Mouse (Mus musculus): ENCODE measurements around the gene Capn11. TPM values are rescaled to one million over a fixed set of nuclear protein-coding genes. Genes with fewer than 3 reads are reported as not detected.

Gene Capn11
- polyA plus RNA-seq, 1 experiment, result not detected

GRCm38 (mm10) chr17:45599446-45600242, 59.5 kb downstream of the Capn11 start, which contains the start of gene Slc29a1:
Gene Slc29a1 (minus strand): TSS chr17:45599606.
- peaks cover 32% of the 10 kb centered on the region for H3K4me1 ChIP-seq (ENCODE audit: control insufficient read depth, insufficient read depth, low read length)
- no peak within 1 kb of the TSS for H3K27ac ChIP-seq (ENCODE audit: insufficient read depth, low read depth, low read length)
- no peak within 1 kb of the TSS for H3K4me3 ChIP-seq (ENCODE audit: insufficient read depth, low read depth, low read length)
- 24% methylated on average over 32 of the region's 32 CpGs for WGBS
- TF ChIP-seq POLR2A (IDR thresholded peaks at IDR 0.05; ENCODE audit: insufficient read depth, low read depth, low read length) (no peak), CTCF (IDR thresholded peaks at IDR 0.05; ENCODE audit: insufficient read depth, low read depth, low read length) (no peak)

GRCm38 (mm10) chr17:45598891-45599290, 60.2 kb downstream of the Capn11 start:
- 55% methylated on average over 3 of the region's 3 CpGs for WGBS
- no peak overlapping the region for H3K27ac ChIP-seq (ENCODE audit: insufficient read depth, low read depth, low read length)
- H3K4me1 ChIP-seq (ENCODE audit: control insufficient read depth, insufficient read depth, low read length), result peaks cover 33% of the 10 kb centered on the region
- H3K4me3 ChIP-seq (ENCODE audit: insufficient read depth, low read depth, low read length), result no peak overlapping the region
- no peak for TF ChIP-seq POLR2A (IDR thresholded peaks at IDR 0.05; ENCODE audit: insufficient read depth, low read depth, low read length)

GRCm38 (mm10) chr17:45598376-45598775, 60.7 kb downstream of the Capn11 start:
- H3K4me3 ChIP-seq (ENCODE audit: insufficient read depth, low read depth, low read length), result no peak overlapping the region
- no peak for TF ChIP-seq CTCF (IDR thresholded peaks at IDR 0.05; ENCODE audit: insufficient read depth, low read depth, low read length)
- no peak for TF ChIP-seq POLR2A (IDR thresholded peaks at IDR 0.05; ENCODE audit: insufficient read depth, low read depth, low read length)
- peaks cover 35% of the 10 kb centered on the region for H3K4me1 ChIP-seq (ENCODE audit: control insufficient read depth, insufficient read depth, low read length)
- WGBS, result 95% methylated on average over 2 of the region's 2 CpGs
- no peak overlapping the region for H3K27ac ChIP-seq (ENCODE audit: insufficient read depth, low read depth, low read length)

- H3K27ac ChIP-seq (ENCODE audit: insufficient read depth, low read depth, low read length), result no peak overlapping the region
- no peak overlapping the region for H3K4me3 ChIP-seq (ENCODE audit: insufficient read depth, low read depth, low read length)
- TF ChIP-seq CTCF (IDR thresholded peaks at IDR 0.05; ENCODE audit: insufficient read depth, low read depth, low read length), result no peak
- no peak for TF ChIP-seq POLR2A (IDR thresholded peaks at IDR 0.05; ENCODE audit: insufficient read depth, low read depth, low read length)
- H3K4me1 ChIP-seq (ENCODE audit: control insufficient read depth, insufficient read depth, low read length), result peaks cover 39% of the 10 kb centered on the region
- WGBS, result 53% methylated on average over 3 of the region's 3 CpGs
These were observed 61.3 kb downstream of the Capn11 start for GRCm38 (mm10) chr17:45597787-45598186.

- Histone ChIP-seq H3K4me1 (ENCODE audit: control insufficient read depth, insufficient read depth, low read length) (peaks cover 48% of the 10 kb centered on the region), H3K27ac (ENCODE audit: insufficient read depth, low read depth, low read length) (no peak overlapping the region), H3K4me3 (ENCODE audit: insufficient read depth, low read depth, low read length) (no peak overlapping the region)
- TF ChIP-seq CTCF (IDR thresholded peaks at IDR 0.05; ENCODE audit: insufficient read depth, low read depth, low read length) (peak; percentile 5; the same call in 1 of the 2 replicates), POLR2A (IDR thresholded peaks at IDR 0.05; ENCODE audit: insufficient read depth, low read depth, low read length) (no peak)
- WGBS, result 31% methylated on average over 11 of the region's 11 CpGs
These were observed 62.3 kb downstream of the Capn11 start for GRCm38 (mm10) chr17:45596631-45597396.

- TF ChIP-seq POLR2A (IDR thresholded peaks at IDR 0.05; ENCODE audit: insufficient read depth, low read depth, low read length) (no peak), CTCF (IDR thresholded peaks at IDR 0.05; ENCODE audit: insufficient read depth, low read depth, low read length) (no peak)
- Histone ChIP-seq H3K4me1 (ENCODE audit: control insufficient read depth, insufficient read depth, low read length) (peaks cover 57% of the 10 kb centered on the region), H3K27ac (ENCODE audit: insufficient read depth, low read depth, low read length) (no peak overlapping the region), H3K4me3 (ENCODE audit: insufficient read depth, low read depth, low read length) (peak overlapping the region; percentile 55)
- 13% methylated on average over 23 of the region's 23 CpGs for WGBS
These were observed 63.3 kb downstream of the Capn11 start for GRCm38 (mm10) chr17:45595736-45596390.

GRCm38 (mm10) chr17:45594881-45595735, 64.0 kb downstream of the Capn11 start:
- TF ChIP-seq POLR2A (IDR thresholded peaks at IDR 0.05; ENCODE audit: insufficient read depth, low read depth, low read length) (peak; percentile 29; the same call in 1 of the 2 replicates), CTCF (IDR thresholded peaks at IDR 0.05; ENCODE audit: insufficient read depth, low read depth, low read length) (no peak)
- Histone ChIP-seq H3K27ac (ENCODE audit: insufficient read depth, low read depth, low read length) (no peak overlapping the region; the same call in 1 of the 2 replicates), H3K4me1 (ENCODE audit: control insufficient read depth, insufficient read depth, low read length) (peaks cover 57% of the 10 kb centered on the region), H3K4me3 (ENCODE audit: insufficient read depth, low read depth, low read length) (peak overlapping the region; percentile 55)
- WGBS, result 5% methylated on average over 58 of the region's 58 CpGs

DNA sequence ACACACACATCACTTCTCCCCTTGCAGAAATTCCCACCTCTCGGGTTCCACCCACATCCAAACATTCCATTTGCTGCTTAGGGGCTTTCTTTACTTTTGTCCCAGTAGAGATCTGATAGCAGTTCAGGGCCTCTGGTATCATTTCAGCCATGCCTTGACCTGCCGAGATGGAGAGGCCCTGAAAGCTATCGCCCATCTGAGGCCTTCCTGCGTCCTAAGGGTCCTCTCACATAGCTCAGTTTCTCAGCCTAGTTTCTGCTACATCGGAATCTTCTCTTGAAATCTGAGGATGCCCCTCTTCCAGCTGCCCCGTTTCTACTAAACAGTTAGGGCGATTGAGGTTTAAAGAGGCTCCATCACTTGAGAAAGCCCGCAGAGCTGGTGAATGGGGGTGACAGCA, 64.9 kb downstream of the Capn11 start:
- TF ChIP-seq CTCF (IDR thresholded peaks at IDR 0.05; ENCODE audit: insufficient read depth, low read depth, low read length), result no peak
- TF ChIP-seq POLR2A (IDR thresholded peaks at IDR 0.05; ENCODE audit: insufficient read depth, low read depth, low read length), result no peak
- peaks cover 53% of the 10 kb centered on the region for H3K4me1 ChIP-seq (ENCODE audit: control insufficient read depth, insufficient read depth, low read length)
- no peak overlapping the region for H3K4me3 ChIP-seq (ENCODE audit: insufficient read depth, low read depth, low read length)
- no peak overlapping the region for H3K27ac ChIP-seq (ENCODE audit: insufficient read depth, low read depth, low read length)
- 79% methylated on average over 8 of the region's 8 CpGs for WGBS

All from olfactory bulb, adult 2 months (tissue).